Mouse (Mus musculus) neutrophil, adult 5-6 weeks (primary cell): ENCODE measurements around the gene Tsga13. TPM values are rescaled to one million over a fixed set of nuclear protein-coding genes. Genes with fewer than 3 reads are reported as not detected.

ENCODE experiments used
- ATAC-seq: fragments of 151-379, 151-347 bp; 2 replicates; pipeline ENCODE4 v1.8.0; 2017; ENCODE audit warnings: mild to moderate bottlenecking, moderate TSS enrichment; ENCODE audit not compliant: insufficient number of reproducible peaks, poor library complexity, low FRiP score, severe bottlenecking; ENCODE audit errors: extremely low read depth
- total RNA-seq: library from RNA; stranded (forward); fragments of 200-1000 nt; gene quantifications from 2 replicates; pipeline ENCODE4 v1.2.3, GENCODE M21; 2017

The Tsga13 gene
- not detected in 2 replicates for total RNA-seq

DNA sequence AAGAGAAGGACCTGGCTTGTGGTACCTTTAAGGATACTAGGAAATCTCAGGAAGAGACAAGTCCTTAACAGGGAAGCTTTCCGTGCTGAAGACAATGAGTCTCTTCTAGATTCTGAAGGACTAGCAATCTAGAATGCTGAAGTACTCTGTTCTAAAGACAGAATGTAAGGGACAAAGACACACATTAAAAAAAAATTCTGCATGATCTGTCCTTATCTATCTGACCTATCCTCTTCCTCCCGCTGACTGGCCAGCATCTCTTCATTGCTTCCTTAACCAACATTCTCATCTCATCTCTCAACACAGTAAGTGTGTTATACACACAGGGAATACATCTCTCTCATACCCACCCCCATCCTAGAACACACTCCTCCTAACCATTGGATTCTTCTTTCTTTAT, at the start of gene Tsga13:
TSS of gene Tsga13 (minus strand) at position 101 of the 400 bp plus-strand sequence.
- ATAC-seq = no peak

DNA sequence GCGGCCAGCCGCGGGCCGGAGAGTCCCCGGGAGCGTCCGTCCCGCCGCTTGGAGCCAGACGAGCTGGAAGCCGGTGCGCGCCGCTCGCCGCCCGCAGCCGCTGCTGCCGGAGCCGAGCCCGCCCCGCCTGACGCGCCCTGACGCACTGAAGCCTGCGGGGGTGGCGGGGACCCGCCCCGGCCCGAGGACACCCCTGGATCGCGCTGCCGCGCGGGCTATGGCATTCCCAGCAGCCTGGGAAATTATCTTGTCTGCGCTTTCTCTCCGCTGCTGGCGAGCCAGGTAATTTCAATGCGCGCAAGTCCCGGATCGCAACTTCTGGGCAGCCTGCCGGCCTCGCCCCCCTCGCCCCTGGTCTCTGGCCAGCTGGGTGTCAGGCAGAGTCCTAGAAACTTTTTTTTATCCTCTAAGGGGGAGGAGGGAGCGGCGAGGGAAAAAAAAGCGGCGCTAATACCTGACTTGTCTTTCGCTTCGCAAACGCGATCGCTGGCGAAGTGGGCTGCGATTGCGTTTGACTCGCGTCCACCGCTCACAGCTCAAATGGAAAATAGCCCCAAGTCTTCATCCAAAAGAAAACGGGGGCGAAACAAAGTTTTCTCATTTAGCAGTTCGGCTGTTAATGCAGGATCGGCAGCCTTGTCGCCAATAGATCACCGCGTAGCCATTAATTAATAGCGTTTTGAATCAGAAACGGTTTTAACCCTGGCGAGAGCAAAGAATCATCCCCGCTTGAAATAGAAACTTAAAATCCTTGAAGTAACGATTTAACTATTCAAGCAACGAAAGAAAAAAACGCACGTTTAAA, 43.6 kb upstream of the Tsga13 start, which contains the start of gene Klf14:
TSS of gene Klf14 (minus strand) at position 343 of the 805 bp plus-strand sequence.
- no peak for ATAC-seq

DNA sequence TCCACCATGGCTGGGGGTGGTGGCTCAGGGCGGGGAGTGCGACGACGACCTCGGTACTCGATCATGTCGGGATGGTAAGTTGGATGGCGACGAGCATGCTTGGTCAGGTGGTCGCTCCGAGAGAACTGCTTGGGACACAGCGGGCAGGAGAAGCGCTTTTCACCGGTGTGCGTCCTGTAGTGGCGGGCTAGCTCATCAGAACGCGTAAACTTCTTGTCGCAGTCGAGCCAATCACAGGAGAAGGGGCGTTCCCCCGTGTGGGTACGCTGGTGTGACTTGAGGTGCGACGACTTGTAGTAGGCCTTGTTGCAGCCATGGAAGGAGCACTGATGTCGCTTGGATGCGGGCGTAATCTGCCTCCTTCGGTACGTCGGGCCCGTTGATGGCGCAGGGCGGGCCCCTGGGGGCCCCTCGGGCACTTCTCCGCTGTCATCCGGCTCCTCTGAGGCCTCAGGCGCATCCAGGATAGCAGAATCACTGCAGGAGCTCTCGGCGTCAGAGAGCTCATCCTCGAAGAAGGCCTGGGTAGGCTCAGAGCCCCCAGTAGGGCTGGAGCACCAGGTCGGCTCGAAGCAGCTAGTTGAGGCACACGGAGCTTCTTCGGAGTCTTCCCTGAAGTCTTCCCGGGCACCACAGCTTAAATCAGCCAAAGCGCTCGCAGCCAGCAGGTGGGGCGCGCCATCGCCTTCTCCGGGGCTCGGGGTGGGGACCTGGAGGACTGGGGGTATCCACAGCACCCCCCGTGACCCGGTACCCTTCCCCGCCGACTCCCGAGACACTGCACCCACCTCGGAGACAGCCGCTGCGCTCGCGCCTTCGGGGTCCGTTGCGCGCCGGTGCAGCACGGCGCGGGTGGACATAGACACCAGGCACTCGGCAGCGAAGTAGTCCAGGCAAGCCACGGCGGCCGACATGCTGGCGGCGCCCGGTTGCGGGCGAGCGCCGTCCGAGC, 42.7 kb upstream of the Tsga13 start:
- ATAC-seq = no peak

DNA sequence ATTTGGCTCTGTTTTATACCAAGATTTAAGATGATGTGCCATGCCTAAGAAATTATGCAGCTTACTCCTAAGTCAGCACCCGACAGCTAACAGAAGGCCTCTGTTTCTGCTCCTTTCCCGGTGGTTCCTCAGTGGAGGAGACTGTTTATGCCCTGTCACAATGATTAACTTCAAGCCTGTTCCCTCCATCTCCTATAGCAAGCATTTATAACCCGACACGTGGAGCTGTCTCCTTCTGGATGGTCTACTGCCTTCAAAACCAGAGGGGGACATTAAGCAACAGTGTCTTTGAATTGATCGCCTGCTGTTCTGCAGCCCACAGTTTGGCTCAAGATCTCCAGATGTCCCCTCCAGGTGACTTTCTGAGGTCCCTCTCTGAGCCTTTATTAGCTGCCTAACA, 23.9 kb upstream of the Tsga13 start:
- ATAC-seq = no peak

DNA sequence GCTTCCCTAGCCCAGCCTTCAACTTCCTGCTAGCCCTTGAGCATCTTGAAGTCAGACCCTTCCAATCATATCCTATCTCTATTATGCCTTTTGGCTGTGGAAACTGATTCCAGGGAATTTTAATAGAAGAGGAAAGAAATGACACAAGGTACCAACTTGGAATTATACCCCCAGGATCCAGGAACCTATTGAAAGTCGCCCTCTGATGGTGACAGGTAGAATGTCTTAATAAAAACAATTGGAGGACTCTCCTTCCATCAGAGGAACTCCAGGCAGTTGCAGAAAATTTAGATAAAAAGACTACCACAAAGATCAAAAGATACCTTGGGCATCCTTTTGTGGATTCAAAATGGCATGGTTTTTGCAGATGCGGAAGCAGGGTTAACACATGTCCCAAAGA, 7.4 kb upstream of the Tsga13 start:
- no peak for ATAC-seq

DNA sequence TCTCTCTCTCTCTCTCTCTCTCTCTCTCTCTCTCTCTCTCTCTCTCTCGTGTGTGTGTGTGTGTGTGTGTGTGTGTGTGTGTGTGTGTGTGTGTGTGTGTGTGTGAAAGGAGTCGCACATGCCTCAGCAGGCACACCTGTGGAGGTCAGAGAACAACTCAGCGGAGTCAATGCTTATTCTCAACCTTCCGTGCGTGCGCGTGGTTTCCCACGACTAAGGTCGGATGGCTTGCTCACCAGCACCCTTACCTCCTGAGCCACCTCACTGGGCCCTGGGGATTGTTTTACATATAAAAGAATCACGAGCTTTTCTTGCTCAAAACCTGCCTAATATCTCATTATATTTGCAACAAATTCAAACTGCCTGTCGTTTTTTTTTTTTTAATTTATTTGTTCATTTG, 6.5 kb upstream of the Tsga13 start:
- no peak for ATAC-seq

DNA sequence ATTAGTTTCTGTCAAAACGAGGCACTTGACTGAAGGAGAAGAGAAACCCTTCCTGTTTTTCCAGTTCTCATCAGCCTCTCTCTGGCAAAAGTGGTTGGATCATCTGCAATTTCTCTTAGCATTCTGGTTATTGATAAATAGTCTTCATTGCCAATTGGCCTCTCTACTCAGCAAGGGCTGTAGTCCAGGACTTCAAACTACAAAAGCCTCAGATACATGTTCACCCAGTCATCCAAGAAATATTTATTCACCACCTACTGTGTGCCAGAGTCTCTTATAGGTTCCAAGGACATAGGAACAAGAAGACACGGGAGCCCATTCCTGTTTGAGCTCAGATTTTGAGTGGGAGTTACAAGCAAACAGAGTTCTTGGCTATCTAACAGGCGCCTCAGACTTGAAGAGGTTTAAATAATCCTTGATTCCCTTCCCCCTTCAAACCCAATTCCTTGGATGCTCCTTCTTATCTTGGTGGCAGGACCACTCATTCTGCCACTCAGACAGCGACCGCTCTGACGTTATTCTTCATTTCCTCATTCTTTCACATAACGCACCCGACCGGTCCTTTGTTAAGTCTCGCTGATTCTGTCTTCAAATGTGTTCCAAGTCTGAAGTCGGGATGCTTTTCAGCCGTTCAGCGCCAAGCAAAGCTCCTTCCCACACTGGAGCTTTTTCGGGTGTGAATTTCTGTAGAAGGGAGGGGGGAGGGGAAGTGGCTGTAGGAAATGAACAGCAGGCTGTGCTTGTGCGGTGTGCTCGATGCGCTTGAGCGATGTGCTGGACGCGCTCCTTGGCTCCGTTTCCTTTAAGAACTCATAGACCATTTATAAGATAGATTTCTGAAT, 5.7 kb upstream of the Tsga13 start:
- 0 out of 2 replicates have a peak, but pooled peaks have one; percentile 36 for ATAC-seq

DNA sequence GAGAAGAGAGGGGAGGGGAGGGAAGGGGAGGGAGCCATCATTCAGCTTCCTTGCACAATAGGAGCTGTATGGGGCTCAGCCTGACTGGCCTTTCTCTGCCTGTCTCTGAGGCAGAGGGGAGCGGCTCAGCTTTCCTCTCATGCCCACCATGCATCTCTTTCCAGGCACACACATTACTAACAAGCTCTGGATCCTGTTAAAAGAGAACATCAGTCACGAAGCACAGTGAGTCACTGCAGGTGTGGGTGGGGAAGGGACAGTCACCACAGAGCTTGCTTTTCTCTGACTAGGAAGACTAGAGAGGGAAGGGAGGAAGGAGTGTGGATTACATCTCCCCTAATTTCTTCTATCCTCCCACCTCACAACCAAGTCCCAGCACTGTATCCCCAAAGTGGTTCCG, 7.4 kb downstream of the Tsga13 start:
- no peak for ATAC-seq

DNA sequence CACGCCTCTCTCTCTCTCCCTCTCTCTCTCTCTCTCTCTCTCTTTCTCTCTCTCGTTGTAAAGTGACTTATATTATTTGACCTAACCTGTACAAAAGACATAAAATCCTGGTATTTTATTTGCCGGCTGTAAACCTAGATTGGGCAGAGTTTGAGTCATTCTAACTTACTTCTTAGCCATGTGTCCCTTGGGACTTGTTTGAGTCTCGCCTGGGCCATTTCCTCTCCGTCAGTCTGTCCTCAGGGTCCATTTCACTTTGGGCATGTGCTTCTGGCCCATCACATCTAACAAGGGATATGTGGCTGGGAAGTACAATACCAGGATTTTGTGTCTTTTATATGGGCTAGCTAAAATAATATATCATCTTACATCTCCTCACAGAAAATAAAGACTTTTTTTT, 10.5 kb downstream of the Tsga13 start:
- ATAC-seq = no peak

DNA sequence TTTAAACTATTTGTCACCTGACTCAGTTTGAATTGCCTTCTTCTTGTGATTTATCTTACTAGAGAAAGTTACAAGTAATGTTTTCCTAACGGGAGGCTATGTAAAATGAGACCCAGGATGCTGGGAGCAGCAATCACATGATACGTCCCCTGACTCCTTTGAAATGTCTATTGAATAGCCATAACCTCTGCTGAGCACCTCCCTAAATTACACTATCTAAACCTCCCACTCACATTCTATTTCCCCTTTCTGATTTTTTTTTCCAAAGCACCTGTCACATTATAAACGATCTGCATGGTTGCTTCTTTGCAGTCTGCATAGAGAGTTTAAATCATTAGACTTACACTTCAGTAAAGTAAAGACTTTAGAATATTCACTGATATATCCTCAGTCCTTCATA, 11.3 kb downstream of the Tsga13 start:
- 0 out of 2 replicates have a peak, but pooled peaks have one; percentile 26 for ATAC-seq

DNA sequence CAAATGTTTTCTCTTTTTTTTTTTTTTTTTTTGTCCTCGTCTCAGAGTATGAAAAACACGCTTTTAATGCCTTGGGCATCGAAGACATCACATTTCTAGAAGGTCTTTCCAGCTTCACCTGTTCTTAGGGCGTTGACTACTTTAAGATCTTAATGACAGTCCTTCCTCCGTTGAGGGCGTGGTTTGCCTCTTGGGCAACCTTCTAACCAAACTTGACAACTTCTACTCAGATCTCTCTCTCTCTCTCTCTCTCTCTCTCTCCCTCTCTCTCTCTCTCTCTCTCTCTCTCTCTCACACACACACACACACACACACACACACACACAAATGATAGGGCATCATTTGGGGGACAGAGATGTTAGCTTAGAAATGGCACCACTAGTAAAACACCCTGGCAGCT, 17.9 kb downstream of the Tsga13 start:
- ATAC-seq = no peak

DNA sequence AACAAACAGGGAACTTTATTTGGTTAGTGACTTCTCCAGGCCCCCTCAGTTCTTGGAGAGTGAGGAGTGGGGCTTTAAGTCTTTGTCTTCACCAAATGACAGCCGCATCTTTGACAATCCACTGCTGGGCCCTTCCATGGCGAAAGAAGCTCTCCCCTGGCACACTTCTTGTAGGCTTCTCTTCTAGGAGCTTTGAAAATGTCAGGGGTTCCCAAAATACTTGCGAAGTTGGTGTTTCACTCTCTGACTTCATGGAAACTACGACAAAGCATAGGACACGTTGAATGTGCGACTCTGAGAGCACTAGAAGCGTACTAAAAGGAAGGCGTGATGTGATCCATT, 18.4 kb downstream of the Tsga13 start:
- ATAC-seq = no peak

DNA sequence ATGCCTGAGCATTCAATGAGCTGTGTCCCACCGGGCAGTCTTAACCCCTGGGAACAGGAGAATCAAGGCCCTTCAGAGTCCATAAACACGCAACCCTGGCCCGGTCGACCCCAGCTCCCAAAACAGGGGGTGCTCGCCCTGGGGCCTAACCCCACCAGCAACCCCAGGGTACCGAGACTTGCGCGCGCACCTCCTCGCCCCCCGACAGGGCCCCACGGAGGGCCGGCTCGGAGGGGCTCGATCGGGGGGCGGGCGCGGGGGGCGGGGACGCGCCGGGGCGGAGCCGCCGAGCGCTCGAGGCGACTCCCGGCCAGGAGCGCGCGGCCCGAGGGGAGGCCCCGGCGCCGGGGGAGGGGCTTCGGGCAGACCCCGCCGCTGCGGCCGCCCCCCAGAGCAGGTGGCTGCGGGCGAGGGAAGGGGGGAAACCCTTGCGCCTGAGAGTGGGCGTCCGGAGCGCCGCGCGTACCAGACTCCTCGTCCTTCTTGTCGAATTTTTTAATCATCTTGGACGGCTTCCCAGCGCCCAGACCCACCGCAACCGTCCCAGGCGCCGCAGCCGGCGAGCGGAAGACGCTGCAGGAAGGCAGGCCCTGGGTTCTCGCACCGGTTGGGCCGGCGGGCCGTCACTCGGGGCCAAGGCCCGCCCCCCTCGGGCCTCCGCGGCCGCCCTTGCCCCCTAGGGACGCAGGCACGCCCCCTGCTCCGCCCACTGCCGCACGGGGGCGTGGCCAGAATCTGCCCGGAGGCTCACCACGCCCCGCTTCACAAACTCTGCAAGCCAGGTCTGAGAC, 19.0 kb downstream of the Tsga13 start, which contains the start of gene Copg2:
TSS of gene Copg2 (minus strand) at position 600 of the 791 bp plus-strand sequence.
- ATAC-seq = peak; percentile 97

DNA sequence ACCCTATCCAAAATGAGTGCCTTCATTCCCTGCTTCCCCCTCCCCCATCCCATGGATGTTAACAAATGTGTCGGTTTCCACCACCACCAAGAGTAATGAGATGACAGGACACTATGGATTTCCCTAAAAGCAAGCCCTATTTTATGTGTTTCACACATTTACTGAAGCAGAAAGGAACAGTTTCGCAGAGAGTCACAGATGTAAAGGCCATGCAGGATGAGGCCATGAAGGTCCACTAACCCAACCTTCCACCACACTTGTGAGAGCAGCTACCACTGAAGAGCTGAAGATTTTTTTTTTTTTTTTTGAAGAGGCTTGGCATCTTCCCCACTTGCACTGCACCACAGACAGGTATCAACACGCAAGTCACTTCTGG, 19.6 kb downstream of the Tsga13 start:
- no peak for ATAC-seq

DNA sequence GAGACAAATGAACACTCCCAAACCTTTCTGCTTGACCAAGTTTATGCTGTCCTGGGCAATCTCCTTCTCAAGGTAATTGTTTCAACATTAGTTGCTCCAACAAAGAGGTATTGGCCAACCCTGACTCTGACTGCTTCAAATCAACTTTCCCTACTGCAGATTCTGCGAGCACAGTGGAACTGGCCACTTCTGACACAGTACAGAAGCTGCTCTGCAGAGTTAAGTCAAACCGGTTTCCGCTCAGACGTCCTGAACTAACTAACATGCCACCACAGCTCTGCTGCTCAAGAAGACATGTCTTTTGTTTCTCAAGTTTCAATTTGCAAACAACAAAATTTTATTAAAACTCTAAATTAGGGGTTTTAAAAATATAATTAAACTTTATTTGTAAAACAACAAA, 22.3 kb downstream of the Tsga13 start:
- no peak for ATAC-seq

DNA sequence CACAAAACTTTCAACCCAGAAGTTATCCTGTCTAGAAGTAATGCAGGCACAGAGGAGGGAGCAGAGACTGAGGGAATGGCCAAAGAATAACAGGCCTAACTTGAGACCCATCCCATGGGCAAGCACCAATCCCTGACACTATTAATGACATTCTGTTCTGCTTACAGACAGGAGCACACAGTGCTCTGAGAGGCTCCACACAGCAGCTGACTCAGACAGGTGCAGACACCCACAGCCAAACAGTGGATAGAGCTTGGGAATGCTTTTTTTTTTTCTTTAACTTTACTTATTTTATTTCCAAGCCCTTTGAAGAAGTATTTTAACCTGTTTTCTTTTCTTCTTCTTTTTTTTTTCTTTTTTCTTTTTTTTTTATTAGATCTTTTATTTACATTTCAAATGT, 23.6 kb downstream of the Tsga13 start:
- ATAC-seq = no peak

DNA sequence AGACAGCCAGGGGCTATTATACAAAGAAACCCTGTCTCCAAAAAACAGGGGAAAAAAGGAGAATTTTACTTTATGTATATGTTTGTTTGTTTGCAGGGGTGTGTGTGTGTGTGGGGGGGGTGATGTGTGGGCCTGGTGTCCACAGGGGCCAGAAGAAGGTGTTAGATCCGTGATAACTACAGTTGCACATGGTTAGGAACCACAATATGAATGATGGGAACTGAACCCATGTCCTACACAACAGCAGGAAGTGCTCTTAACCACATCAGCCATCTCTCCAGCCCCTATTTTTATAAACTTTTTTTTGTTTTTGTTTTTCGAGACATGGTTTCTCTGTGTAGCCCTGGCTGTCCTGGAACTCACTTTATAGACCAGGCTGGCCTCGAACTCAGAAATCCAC, 30.5 kb downstream of the Tsga13 start:
- ATAC-seq = no peak

DNA sequence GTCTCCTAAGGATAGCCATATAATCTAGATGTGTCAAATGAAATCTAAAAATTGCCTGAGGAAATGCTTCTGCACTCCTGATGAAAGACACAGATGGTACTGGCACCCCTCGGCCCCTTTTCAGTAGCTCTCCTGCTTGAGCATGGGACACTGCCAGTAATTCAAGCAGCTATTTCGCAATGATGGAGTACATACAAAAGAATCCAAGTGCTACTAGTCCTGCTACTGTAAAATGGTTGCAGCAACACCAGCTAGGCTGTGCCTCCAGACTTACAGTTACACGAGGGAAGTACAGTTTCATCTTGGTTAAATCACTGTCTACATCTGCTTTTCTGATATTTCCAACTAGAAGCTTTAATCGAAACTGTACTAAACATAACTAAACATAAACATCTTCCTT, 31.9 kb downstream of the Tsga13 start:
- ATAC-seq = no peak
